Mouse (Mus musculus): ENCODE results near the gene Pdzk1ip1.

Gene Pdzk1ip1

GRCm38 (mm10) chr4:115088611-115089338, at the start of gene Pdzk1ip1:
Gene Pdzk1ip1, plus strand, starts transcription at chr4:115088708.
- in situ Hi-C loops (cut with MboI, MseI), result no loop called here

- in situ Hi-C loops (cut with MboI, MseI), result no loop called here
Observed at GRCm38 (mm10) chr4:115045621-115046020, 42.9 kb upstream of the Pdzk1ip1 start.

GRCm38 (mm10) chr4:115047750-115048149, 40.8 kb upstream of the Pdzk1ip1 start:
- in situ Hi-C loops (cut with MboI, MseI), result no loop called here

- in situ Hi-C loops (cut with MboI, MseI), result no loop called here
Observed at GRCm38 (mm10) chr4:115048190-115048589, 40.3 kb upstream of the Pdzk1ip1 start.

- in situ Hi-C loops (cut with MboI, MseI), result no loop called here
Observed at GRCm38 (mm10) chr4:115051245-115051644, 37.3 kb upstream of the Pdzk1ip1 start.

- in situ Hi-C loops (cut with MboI, MseI), result no loop called here
Observed at GRCm38 (mm10) chr4:115052343-115053005, 36.0 kb upstream of the Pdzk1ip1 start.

GRCm38 (mm10) chr4:115055044-115055443, 33.5 kb upstream of the Pdzk1ip1 start:
- in situ Hi-C loops (cut with MboI, MseI), result no loop called here

- in situ Hi-C loops (cut with MboI, MseI), result no loop called here
Observed at GRCm38 (mm10) chr4:115055691-115056090, 32.8 kb upstream of the Pdzk1ip1 start.

- in situ Hi-C loops (cut with MboI, MseI), result no loop called here
Observed at GRCm38 (mm10) chr4:115056371-115056920, 32.1 kb upstream of the Pdzk1ip1 start, which contains the start of gene Tal1. Gene Tal1, plus strand, starts transcription at chr4:115056426.

- in situ Hi-C loops (cut with MboI, MseI), result no loop called here
Observed at GRCm38 (mm10) chr4:115056921-115057673, 31.4 kb upstream of the Pdzk1ip1 start.

- in situ Hi-C loops (cut with MboI, MseI), result no loop called here
Observed at GRCm38 (mm10) chr4:115057674-115058316, 30.7 kb upstream of the Pdzk1ip1 start.

- in situ Hi-C loops (cut with MboI, MseI), result no loop called here
Observed at GRCm38 (mm10) chr4:115058317-115058761, 30.2 kb upstream of the Pdzk1ip1 start.

- in situ Hi-C loops (cut with MboI, MseI), result no loop called here
Observed at GRCm38 (mm10) chr4:115058871-115059590, 29.5 kb upstream of the Pdzk1ip1 start.

- in situ Hi-C loops (cut with MboI, MseI), result no loop called here
Observed at GRCm38 (mm10) chr4:115059871-115060270, 28.6 kb upstream of the Pdzk1ip1 start.

GRCm38 (mm10) chr4:115060753-115061152, 27.8 kb upstream of the Pdzk1ip1 start:
- in situ Hi-C loops (cut with MboI, MseI), result no loop called here

GRCm38 (mm10) chr4:115062540-115062874, 26.0 kb upstream of the Pdzk1ip1 start:
- in situ Hi-C loops (cut with MboI, MseI), result no loop called here

GRCm38 (mm10) chr4:115062875-115063517, 25.5 kb upstream of the Pdzk1ip1 start:
- in situ Hi-C loops (cut with MboI, MseI), result no loop called here

GRCm38 (mm10) chr4:115063518-115064239, 24.8 kb upstream of the Pdzk1ip1 start:
- in situ Hi-C loops (cut with MboI, MseI), result no loop called here

- in situ Hi-C loops (cut with MboI, MseI), result no loop called here
Observed at GRCm38 (mm10) chr4:115071668-115072067, 16.8 kb upstream of the Pdzk1ip1 start.

GRCm38 (mm10) chr4:115074789-115075188, 13.7 kb upstream of the Pdzk1ip1 start:
- in situ Hi-C loops (cut with MboI, MseI), result no loop called here

All from T-helper 17 cell (primary cell).